In genomic region chr5:111124620-111125200, GRCm38 (mm10) we compare ENCODE assay signal across 13 mouse cellular contexts.
"Had no signal": no experiment of that assay in that cellular context is flagged by ENCODE, and none has a peak within 500 bp of the region (broad histone marks: within the 10 kb centered on the region; RNA-seq: fewer than 3 reads in every experiment).

No protein-coding gene starts in this region.

- H3K36me3 ChIP-seq: liver, embryonic 15.5 days; midbrain, embryonic 12.5 days had no signal

- H3K4me1 ChIP-seq: liver, embryonic 15.5 days had no signal

- H3K4me2 ChIP-seq: liver, embryonic 11.5 days; liver, embryonic 15.5 days; midbrain, embryonic 12.5 days had no signal

- H3K27me3 ChIP-seq: liver, embryonic 15.5 days had no signal

- H3K4me3 ChIP-seq: limb, embryonic 10.5 days; liver, embryonic 15.5 days; midbrain, embryonic 12.5 days had no signal

- ATAC-seq: midbrain, embryonic 16.5 days had no signal

- H3K9ac ChIP-seq: liver, embryonic 15.5 days; midbrain, embryonic 12.5 days had no signal

- H3K9me3 ChIP-seq: limb, embryonic 10.5 days; liver, embryonic 15.5 days; midbrain, embryonic 12.5 days had no signal

- DNase-seq: kidney, postnatal 10 days; lung, adult 2 months; lung, postnatal 10 days; right cerebral cortex, adult 18-20 months; right cerebral cortex, postnatal 25 days; thymus, adult 2 months; thymus, postnatal 36 days had no signal

- H3K27ac ChIP-seq: limb, embryonic 10.5 days; liver, embryonic 15.5 days; macrophage; midbrain, embryonic 12.5 days had no signal
